Mouse (Mus musculus) kidney, embryonic 14.5 days (tissue): ENCODE measurements around the gene Hivep3. TPM values are rescaled to one million over a fixed set of nuclear protein-coding genes. Genes with fewer than 3 reads are reported as not detected.
A peak's percentile ranks its signal among the peaks of the same experiment; 100 is the strongest.

Source experiments
- ATAC-seq: fragments of 200-750 bp; cut with Nextera tagmentation; 2 replicates; pipeline ENCODE4 v1.8.0; 2017; ENCODE audit warnings: moderate number of reproducible peaks, mild to moderate bottlenecking, moderate TSS enrichment, moderate library complexity; ENCODE audit not compliant: low FRiP score, low TSS enrichment
- H3K27ac ChIP-seq: fragments of 300-500 bp; sonication (generic); 2 replicates; pipeline ENCODE4 v1.5.1; 2014; ENCODE audit warnings: low read depth, mild to moderate bottlenecking, low read length, moderate library complexity, mixed read lengths
- H3K27me3 ChIP-seq: fragments of 300-500 bp; sonication (generic); 2 replicates; pipeline ENCODE4 v1.6.1; 2014; ENCODE audit warnings: mild to moderate bottlenecking, low read length; ENCODE audit not compliant: control insufficient read depth, insufficient read depth
- H3K36me3 ChIP-seq: fragments of 300-500 bp; sonication (generic); 2 replicates; pipeline ENCODE4 v1.6.1; 2014; ENCODE audit warnings: low read length, mixed read lengths; ENCODE audit not compliant: control insufficient read depth, insufficient read depth
- H3K4me1 ChIP-seq: fragments of 300-500 bp; sonication (generic); 2 replicates; pipeline ENCODE4 v1.6.1; 2014; ENCODE audit warnings: low read length, mixed read lengths; ENCODE audit not compliant: control insufficient read depth, insufficient read depth
- H3K4me2 ChIP-seq: fragments of 300-500 bp; sonication (generic); replicated peaks from 2 replicates; pipeline ENCODE4 v1.6.1; 2014; ENCODE audit warnings: low read depth, mild to moderate bottlenecking, low read length
- H3K4me3 ChIP-seq: fragments of 300-500 bp; sonication (generic); 2 replicates; pipeline ENCODE4 v1.5.1; 2014; ENCODE audit warnings: mild to moderate bottlenecking, low read length
- H3K9ac ChIP-seq: fragments of 300-500 bp; sonication (generic); 2 replicates; pipeline ENCODE4 v1.6.1; 2014; ENCODE audit warnings: low read depth, mild to moderate bottlenecking, low read length, moderate library complexity
- H3K9me3 ChIP-seq: fragments of 300-500 bp; sonication (generic); 2 replicates; pipeline ENCODE4 v1.6.1; 2016; ENCODE audit warnings: low read length; ENCODE audit not compliant: control insufficient read depth
- WGBS: fragments of 180-500 bp; shearing (Covaris S2); extraction: QIAGEN DNeasy Blood & Tissue Kit; methylation state at CpG from one replicate; pipeline ENCODE4 v1.1.7; 2014; 5-methylcytosine and 5-hydroxymethylcytosine counted together
- polyA plus RNA-seq: library from polyadenylated mRNA; unstranded; fragments of >200 nt; fragmentation: Nextera tagmentation; extraction: Ambion mirVana; gene quantifications from 2 replicates; pipeline ENCODE4 v1.2.1, GENCODE M21; 2014

Gene Hivep3
- polyA plus RNA-seq, 1 experiment from 2014 or later: 6.3 TPM

DNA sequence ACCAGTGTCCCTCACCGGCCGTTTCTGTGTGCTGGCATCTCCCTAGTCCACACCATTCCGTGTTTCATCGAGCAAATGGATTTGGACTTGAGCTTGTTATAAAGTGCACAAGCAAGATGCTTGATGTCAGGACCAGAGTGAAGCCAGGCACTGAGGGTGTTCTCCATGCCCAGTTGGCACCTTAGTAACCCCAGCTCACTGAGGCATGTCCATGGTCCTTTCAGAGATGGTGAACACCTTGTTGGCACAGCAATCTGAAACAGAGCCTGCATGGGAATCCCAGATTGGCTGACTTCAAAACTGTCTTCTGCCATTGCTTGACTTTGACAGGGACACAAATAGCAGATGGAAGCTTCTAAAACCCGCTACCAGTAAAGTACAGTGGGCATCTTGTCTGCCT lies 252.5 kb downstream of the Hivep3 start:
- 78% methylated on average over 5 of the region's 5 CpGs for WGBS
- H3K9me3 ChIP-seq: no peaks in the 10 kb centered on the region
- no peak overlapping the region for H3K9ac ChIP-seq
- no peak overlapping the region for H3K27ac ChIP-seq
- H3K4me1 ChIP-seq: no peaks in the 10 kb centered on the region
- ATAC-seq: no peak
- no peaks in the 10 kb centered on the region for H3K36me3 ChIP-seq
- no peak overlapping the region for H3K4me2 ChIP-seq
- no peak overlapping the region for H3K4me3 ChIP-seq
- no peaks in the 10 kb centered on the region for H3K27me3 ChIP-seq

DNA sequence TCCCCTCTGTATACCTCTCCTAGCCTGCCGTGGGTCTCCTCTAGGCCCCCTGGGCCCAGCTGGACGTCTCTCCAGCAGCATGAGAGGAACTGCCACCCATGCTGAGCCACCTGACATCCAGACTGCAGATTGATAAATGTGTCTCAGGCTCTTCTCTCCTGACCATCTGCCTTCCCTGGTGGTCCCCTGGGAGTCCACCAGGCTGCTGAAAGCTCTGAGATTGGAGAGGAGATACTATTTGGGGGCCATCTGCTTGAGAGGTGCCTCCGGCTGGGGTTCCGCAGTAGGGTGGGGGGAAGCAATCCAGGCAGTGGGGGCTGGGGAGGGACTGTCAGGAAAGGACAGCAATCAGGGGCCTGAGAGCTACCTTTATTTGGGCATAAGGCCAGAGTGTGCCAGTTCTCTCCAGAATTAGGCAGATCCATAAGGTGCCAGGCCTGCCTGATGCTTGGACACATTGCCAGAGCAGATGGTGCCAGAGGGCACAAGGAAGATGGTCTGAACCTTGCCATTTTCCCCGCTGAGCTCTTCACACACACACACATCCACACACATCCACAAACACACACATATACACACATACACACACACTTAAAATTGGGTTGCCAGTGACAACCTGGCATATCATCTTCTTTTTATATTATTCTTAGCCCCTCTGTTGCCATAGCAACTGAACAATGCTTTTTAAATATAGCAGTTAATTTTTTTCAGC lies 253.2 kb downstream of the Hivep3 start:
- no peak overlapping the region for H3K4me3 ChIP-seq
- H3K9ac ChIP-seq: no peak overlapping the region; the same call in 1 of the 2 replicates
- no peaks in the 10 kb centered on the region for H3K9me3 ChIP-seq
- no peaks in the 10 kb centered on the region for H3K27me3 ChIP-seq
- 56% methylated on average over 5 of the region's 5 CpGs for WGBS
- no peak overlapping the region for H3K27ac ChIP-seq
- no peaks in the 10 kb centered on the region for H3K36me3 ChIP-seq
- no peaks in the 10 kb centered on the region for H3K4me1 ChIP-seq
- no peak for ATAC-seq
- no peak overlapping the region for H3K4me2 ChIP-seq

DNA sequence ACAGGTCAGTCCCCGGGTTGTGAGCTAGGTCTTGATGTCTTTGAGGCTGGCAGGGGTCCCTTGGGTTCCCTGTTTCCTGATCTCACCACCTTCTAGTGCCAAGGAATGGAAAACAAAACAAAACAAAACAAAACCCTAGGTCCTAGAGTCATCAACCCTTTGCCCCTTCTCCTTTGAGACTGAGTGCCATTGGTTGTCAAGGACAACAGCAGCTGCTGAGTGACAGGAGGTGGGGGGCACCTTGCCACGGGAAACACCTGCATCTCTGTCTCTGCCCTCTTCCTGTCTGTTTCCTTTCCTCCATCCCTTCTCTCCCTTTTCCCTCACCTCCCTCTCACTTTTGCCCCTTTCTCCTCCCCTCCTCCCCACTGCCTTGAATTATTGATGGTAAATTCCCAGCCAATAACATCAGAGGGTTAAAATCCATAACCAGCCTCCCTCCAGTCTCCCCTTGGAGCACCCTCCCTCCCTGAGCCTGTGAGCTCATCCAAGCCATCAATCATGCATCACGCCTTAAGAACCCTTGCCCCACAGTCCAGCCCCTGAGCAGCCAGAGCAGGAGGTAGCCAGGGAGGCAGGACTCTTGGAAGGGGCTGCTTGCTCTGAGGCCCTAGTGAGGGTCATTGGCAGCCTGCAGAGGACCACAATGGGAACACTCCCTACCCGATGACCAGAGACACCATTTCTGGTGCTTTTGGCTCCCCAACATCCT lies 253.9 kb downstream of the Hivep3 start:
- Histone ChIP-seq H3K4me3 (no peak overlapping the region), H3K27me3 (no peaks in the 10 kb centered on the region), H3K36me3 (no peaks in the 10 kb centered on the region), H3K9me3 (no peaks in the 10 kb centered on the region), H3K27ac (no peak overlapping the region), H3K4me2 (no peak overlapping the region), H3K4me1 (no peaks in the 10 kb centered on the region), H3K9ac (no peak overlapping the region)
- ATAC-seq: 0 out of 2 replicates have a peak, but pooled peaks have one; percentile 22
- 38% methylated on average over 4 of the region's 4 CpGs for WGBS

DNA sequence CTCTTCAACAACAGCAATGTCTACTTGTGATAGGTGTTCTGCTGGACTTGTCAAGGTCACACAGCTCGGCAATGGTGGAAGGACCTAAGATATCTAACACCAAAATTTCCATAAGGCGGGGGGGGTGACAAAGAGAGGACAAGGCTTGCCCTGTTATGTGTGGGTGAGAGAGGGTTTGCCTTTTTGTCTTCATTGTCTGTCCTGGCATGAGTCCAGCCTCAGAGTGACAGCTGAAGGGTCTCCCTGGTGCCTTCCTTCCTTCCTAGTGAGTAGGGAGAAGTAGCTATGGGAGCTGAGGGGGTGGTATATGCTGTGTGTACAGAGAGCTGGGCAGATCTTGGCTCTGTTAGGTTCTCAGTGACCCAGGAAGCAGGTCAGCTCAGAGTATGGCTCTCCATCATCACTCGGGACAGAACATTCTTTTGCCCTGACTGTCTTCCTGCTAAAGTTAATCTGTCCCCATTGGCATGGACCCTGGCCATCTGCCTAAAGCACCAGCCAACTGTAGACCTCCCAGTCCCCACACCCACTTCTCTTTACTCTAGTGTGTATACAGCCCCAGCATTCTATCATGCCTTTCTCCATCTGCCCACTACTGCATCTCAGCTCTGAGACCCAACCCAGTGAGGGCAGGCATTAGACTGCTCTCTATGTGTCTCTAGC lies 255.6 kb downstream of the Hivep3 start:
- no peak overlapping the region for H3K9ac ChIP-seq
- H3K4me2 ChIP-seq: no peak overlapping the region
- H3K4me1 ChIP-seq: no peaks in the 10 kb centered on the region
- H3K27me3 ChIP-seq: no peaks in the 10 kb centered on the region
- H3K4me3 ChIP-seq: no peak overlapping the region
- H3K27ac ChIP-seq: no peak overlapping the region
- no peaks in the 10 kb centered on the region for H3K36me3 ChIP-seq
- 73% methylated on average over 3 of the region's 3 CpGs for WGBS
- no peak for ATAC-seq
- no peaks in the 10 kb centered on the region for H3K9me3 ChIP-seq

DNA sequence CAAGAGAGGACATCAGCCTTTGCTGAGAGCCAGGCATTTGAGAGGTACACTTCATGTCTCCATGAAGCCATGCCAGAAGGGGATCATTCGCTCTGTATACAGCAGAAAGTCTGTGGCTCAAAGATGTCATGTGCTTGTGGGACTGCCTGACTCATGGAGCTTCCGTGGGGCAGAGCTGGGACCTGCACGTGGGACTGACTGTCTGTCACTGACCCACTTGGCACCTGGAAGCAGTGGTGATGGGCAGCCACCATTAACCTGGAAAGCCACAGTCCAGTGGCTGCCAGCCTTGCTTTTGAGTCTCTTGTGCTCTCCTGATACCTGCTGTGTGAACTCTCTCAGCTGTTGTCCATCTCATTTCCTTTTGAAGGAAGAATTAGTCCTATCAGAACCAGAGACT lies 256.8 kb downstream of the Hivep3 start:
- no peaks in the 10 kb centered on the region for H3K27me3 ChIP-seq
- no peaks in the 10 kb centered on the region for H3K9me3 ChIP-seq
- H3K4me3 ChIP-seq: no peak overlapping the region
- H3K36me3 ChIP-seq: no peaks in the 10 kb centered on the region
- 83% methylated on average over 3 of the region's 3 CpGs for WGBS
- ATAC-seq: no peak
- H3K4me2 ChIP-seq: no peak overlapping the region
- no peak overlapping the region for H3K9ac ChIP-seq
- no peak overlapping the region for H3K27ac ChIP-seq
- no peaks in the 10 kb centered on the region for H3K4me1 ChIP-seq

DNA sequence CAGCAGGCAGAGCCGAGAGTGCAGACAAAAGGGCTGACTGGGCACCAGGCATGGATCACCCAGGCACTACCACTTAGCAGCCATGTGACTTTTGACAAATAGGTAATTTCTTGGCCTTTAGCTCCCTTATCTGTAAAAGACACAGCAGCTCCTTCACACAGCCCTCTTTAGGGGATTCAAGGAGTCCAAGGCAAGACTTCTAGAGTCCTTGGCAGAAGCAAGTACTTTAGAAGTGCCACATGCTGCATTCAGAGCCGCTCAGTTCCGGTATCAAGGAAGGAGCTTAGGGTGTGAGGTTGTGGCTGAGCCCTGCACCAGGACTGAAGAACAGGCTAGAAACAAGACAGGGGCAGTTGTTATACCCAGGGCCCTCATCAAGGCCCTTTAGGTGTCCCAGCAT lies 257.3 kb downstream of the Hivep3 start:
- no peaks in the 10 kb centered on the region for H3K9me3 ChIP-seq
- no peaks in the 10 kb centered on the region for H3K4me1 ChIP-seq
- no peak overlapping the region for H3K27ac ChIP-seq
- no peaks in the 10 kb centered on the region for H3K36me3 ChIP-seq
- ATAC-seq: no peak
- no peak overlapping the region for H3K9ac ChIP-seq
- no peak overlapping the region for H3K4me3 ChIP-seq
- no peak overlapping the region for H3K4me2 ChIP-seq
- no peaks in the 10 kb centered on the region for H3K27me3 ChIP-seq
- WGBS: 86% methylated on average over 3 of the region's 3 CpGs

DNA sequence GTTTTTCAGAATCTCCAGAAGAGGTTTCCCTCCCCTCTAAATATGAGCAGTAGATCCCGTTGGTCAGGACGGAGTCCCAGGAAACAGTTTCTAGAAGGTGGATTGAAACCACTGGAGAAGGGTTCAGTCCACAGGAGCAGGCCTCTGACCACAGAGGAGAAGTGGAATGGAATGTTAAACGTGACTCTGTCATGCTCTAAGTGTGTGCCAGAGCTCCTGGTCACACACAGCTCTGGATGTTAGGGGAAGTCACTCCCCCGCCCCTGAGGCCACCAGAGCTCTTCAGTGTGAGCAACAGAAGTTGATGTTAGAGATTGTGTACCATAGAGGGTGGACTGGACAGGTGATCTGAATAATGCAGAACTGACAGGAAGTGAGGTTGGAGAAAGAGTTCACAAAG lies 258.2 kb downstream of the Hivep3 start:
- H3K9ac ChIP-seq: no peak overlapping the region
- no peak for ATAC-seq
- H3K27ac ChIP-seq: no peak overlapping the region
- H3K4me2 ChIP-seq: no peak overlapping the region
- H3K27me3 ChIP-seq: no peaks in the 10 kb centered on the region
- no peaks in the 10 kb centered on the region for H3K4me1 ChIP-seq
- WGBS: 60% methylated on average over 4 of the region's 4 CpGs
- no peak overlapping the region for H3K4me3 ChIP-seq
- H3K9me3 ChIP-seq: no peaks in the 10 kb centered on the region
- no peaks in the 10 kb centered on the region for H3K36me3 ChIP-seq

DNA sequence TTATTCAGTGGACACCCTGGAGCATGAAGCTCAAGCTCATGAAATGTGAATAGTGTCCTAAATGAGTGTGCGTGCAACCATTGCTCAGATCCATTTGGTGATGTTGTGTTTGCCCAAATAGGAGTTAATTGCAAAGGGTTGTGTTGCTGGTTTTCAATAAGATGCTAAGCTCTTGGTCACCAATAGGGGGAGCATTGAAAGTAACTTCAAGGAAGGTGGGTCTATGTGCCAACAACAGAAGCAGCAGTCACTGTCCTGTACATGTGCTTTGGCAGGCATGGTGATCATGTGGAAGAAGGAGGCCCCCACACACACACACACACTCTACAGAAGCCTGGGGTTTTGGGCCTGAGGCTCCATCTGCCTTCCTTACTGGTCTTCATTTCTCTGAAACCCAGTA lies 262.8 kb downstream of the Hivep3 start:
- Histone ChIP-seq H3K27me3 (no peaks in the 10 kb centered on the region), H3K36me3 (no peaks in the 10 kb centered on the region), H3K27ac (no peak overlapping the region), H3K9me3 (no peaks in the 10 kb centered on the region), H3K4me3 (no peak overlapping the region), H3K4me2 (no peak overlapping the region), H3K4me1 (no peaks in the 10 kb centered on the region), H3K9ac (no peak overlapping the region)
- 83% methylated on average over 1 of the region's 1 CpGs for WGBS
- ATAC-seq: no peak

DNA sequence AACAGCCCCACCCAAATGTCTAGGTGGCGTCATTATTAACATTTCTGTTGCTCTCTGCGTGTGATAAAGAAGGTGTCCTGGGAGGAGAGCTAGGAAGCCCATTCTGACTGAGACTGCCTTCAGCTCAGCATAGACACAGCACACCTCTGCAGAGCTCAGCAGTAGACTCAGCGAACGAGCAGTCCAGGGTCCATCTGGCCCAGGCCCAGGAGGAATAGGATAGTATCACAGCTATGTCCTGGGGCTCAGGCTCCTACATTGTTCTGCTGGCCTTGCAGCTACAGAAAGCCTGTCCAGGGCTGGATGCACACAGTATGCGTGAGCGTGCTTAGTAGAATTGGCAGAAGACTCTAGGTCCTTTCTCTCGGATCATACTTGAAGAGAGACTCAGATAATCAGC lies 263.8 kb downstream of the Hivep3 start:
- no peaks in the 10 kb centered on the region for H3K36me3 ChIP-seq
- no peak overlapping the region for H3K4me3 ChIP-seq
- H3K27me3 ChIP-seq: no peaks in the 10 kb centered on the region
- H3K9me3 ChIP-seq: no peaks in the 10 kb centered on the region
- 90% methylated on average over 7 of the region's 7 CpGs for WGBS
- no peak overlapping the region for H3K27ac ChIP-seq
- no peak overlapping the region for H3K9ac ChIP-seq
- no peaks in the 10 kb centered on the region for H3K4me1 ChIP-seq
- no peak overlapping the region for H3K4me2 ChIP-seq
- no peak for ATAC-seq
